Mouse (Mus musculus) brain, embryonic 14.5 days (tissue): ENCODE data around the gene Emp1.

Experiments
- CTCF ChIP-seq: fragments of 200-500 bp; IDR thresholded peaks from 2 replicates; pipeline ENCODE4 v1.5.1; 2012; ENCODE audit warnings: inconsistent platforms, mild to moderate bottlenecking, moderate library complexity, borderline replicate concordance; ENCODE audit not compliant: insufficient read depth, insufficient read length; ENCODE audit errors: extremely low read depth
- POLR2A ChIP-seq: fragments of 200-500 bp; IDR thresholded peaks from 2 replicates; pipeline ENCODE4 v1.6.1; 2012; ENCODE audit warnings: mild to moderate bottlenecking, inconsistent platforms, borderline replicate concordance; ENCODE audit not compliant: poor library complexity, insufficient read depth, insufficient read length, severe bottlenecking; ENCODE audit errors: extremely low read depth

- TF ChIP-seq CTCF = no peak
- no peak for TF ChIP-seq POLR2A
Observed at GRCm38 (mm10) chr6:135336376-135336775, 26.0 kb upstream of the Emp1 start.
